Mouse (Mus musculus) G1E (cell line): Measurements from ENCODE around the gene Rnf6.

ENCODE experiments used
- CTCF ChIP-seq: IDR thresholded peaks from 2 replicates; pipeline ENCODE4 v1.5.1; 2012; ENCODE audit warnings: low read depth, low read length, inconsistent platforms, mixed read lengths
- GATA1 ChIP-seq: IDR thresholded peaks from 2 replicates; pipeline ENCODE4 v1.6.1; 2012; ENCODE audit warnings: borderline replicate concordance, low read length, inconsistent platforms, mixed read lengths
- GATA2 ChIP-seq: IDR thresholded peaks from 2 replicates; pipeline ENCODE4 v1.6.1; 2012; ENCODE audit warnings: low read depth, low read length, inconsistent platforms, borderline replicate concordance
- POLR2AphosphoS5 ChIP-seq: IDR thresholded peaks from 2 replicates; pipeline ENCODE4 v1.6.1; 2012; ENCODE audit warnings: low read depth, low read length, inconsistent platforms; ENCODE audit not compliant: insufficient replicate concordance
- TAL1 ChIP-seq: conservative IDR thresholded peaks from 2 replicates; pipeline ENCODE4 v1.6.1; 2012; ENCODE audit warnings: low read depth, low read length, inconsistent platforms, mixed read lengths

GRCm38 (mm10) chr5:146253644-146254043, 32.3 kb upstream of the Rnf6 start:
- TF ChIP-seq CTCF (no peak), GATA1 (no peak), GATA2 (no peak), POLR2AphosphoS5 (no peak), TAL1 (no peak)
